Mouse (Mus musculus) intestine, embryonic 16.5 days (tissue): Measurements from ENCODE around the gene Slc22a29. TPM values are rescaled to one million over a fixed set of nuclear protein-coding genes. Genes with fewer than 3 reads are reported as not detected.
"Not testable (repeated sequence)": the region's sequence is repeated elsewhere in the genome, so short reads cannot be mapped to it uniquely, and the experiment has no call there.

Experiments
- ATAC-seq: fragments of 200-750 bp; cut with Nextera tagmentation; 2 replicates; pipeline ENCODE4 v1.8.0; 2017; ENCODE audit warnings: moderate TSS enrichment, moderate library complexity
- H3K27ac ChIP-seq: fragments of 300-500 bp; sonication (generic); 2 replicates; pipeline ENCODE4 v1.5.1; 2014; ENCODE audit warnings: mild to moderate bottlenecking, low read length
- H3K27me3 ChIP-seq: fragments of 300-500 bp; sonication (generic); replicated peaks from 2 replicates; pipeline ENCODE4 v1.6.1; 2014; ENCODE audit warnings: low read length, control low read depth, mixed read lengths; ENCODE audit not compliant: control insufficient read depth, insufficient read depth
- H3K36me3 ChIP-seq: fragments of 300-500 bp; sonication (generic); 2 replicates; pipeline ENCODE4 v1.6.1; 2014; ENCODE audit warnings: low read length, control low read depth; ENCODE audit not compliant: control insufficient read depth, insufficient read depth
- H3K4me1 ChIP-seq: fragments of 300-500 bp; sonication (generic); 2 replicates; pipeline ENCODE4 v1.6.1; 2014; ENCODE audit warnings: low read length, control low read depth, mixed read lengths; ENCODE audit not compliant: control insufficient read depth, insufficient read depth
- H3K4me2 ChIP-seq: fragments of 300-500 bp; sonication (generic); 2 replicates; pipeline ENCODE4 v1.6.1; 2014; ENCODE audit warnings: low read depth, low read length, control low read depth
- H3K4me3 ChIP-seq: fragments of 300-500 bp; sonication (generic); 2 replicates; pipeline ENCODE4 v1.5.1; 2014; ENCODE audit warnings: mild to moderate bottlenecking, low read length
- H3K9ac ChIP-seq: fragments of 300-500 bp; sonication (generic); 2 replicates; pipeline ENCODE4 v1.6.1; 2014; ENCODE audit warnings: low read depth, low read length
- H3K9me3 ChIP-seq: fragments of 300-500 bp; sonication (generic); 2 replicates; pipeline ENCODE4 v1.6.1; 2016; ENCODE audit warnings: low read length, control low read depth; ENCODE audit not compliant: control insufficient read depth
- WGBS: fragments of 180-500 bp; shearing (Covaris S2); extraction: QIAGEN DNeasy Blood & Tissue Kit; methylation state at CpG from one replicate; pipeline ENCODE4 v1.1.7; 2014; 5-methylcytosine and 5-hydroxymethylcytosine counted together
- polyA plus RNA-seq: library from polyadenylated mRNA; unstranded; fragments of >200 nt; fragmentation: Nextera tagmentation; extraction: Ambion mirVana; gene quantifications from 2 replicates; pipeline ENCODE4 v1.2.1, GENCODE M21; 2015

Slc22a29 gene
- 0.09 TPM in 1 of 2 replicates, not detected in the other for polyA plus RNA-seq

DNA sequence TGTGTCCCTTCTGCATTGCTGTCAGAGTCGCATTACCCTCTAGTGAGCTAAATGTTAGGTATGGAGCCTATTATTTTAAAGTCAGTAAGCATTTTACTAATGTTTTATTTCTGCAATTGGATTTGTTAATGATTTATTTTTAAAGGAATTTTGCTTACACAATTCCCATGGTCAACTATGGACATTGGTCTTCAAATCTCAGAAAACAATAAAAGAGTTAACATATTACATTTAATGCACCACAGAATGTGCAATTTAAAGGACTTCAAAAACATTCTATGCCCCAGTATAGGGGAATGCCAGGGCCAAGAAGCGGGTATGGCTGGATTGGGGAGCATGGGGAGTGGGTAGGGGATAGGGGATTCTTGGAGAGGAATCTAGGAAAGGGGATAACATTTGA, at the start of gene Slc22a29:
Gene Slc22a29, minus strand, starts transcription at position 101 of the 400 bp plus-strand sequence.
- WGBS: 87% methylated on average over 2 of the region's 2 CpGs

GRCm38 (mm10) chr19:8265324-8265723, 46.6 kb upstream of the Slc22a29 start:
- Histone ChIP-seq H3K4me1 (no peaks in the 10 kb centered on the region), H3K9me3 (no peaks in the 10 kb centered on the region), H3K4me3 (no peak overlapping the region), H3K27ac (no peak overlapping the region), H3K27me3 (no peaks in the 10 kb centered on the region), H3K36me3 (no peaks in the 10 kb centered on the region), H3K4me2 (no peak overlapping the region), H3K9ac (no peak overlapping the region)
- ATAC-seq: peak; percentile 33; the same call in 1 of the 2 replicates
- 70% methylated on average over 3 of the region's 3 CpGs for WGBS

More for the DNA sequence above, at the start of gene Slc22a29:
- Histone ChIP-seq H3K27ac (no peak within 1 kb of the TSS), H3K36me3 (no peaks in the 10 kb centered on the region), H3K9me3 (no peaks in the 10 kb centered on the region), H3K4me1 (no peaks in the 10 kb centered on the region), H3K4me2 (no peak within 1 kb of the TSS), H3K9ac (no peak within 1 kb of the TSS), H3K27me3 (no peaks in the 10 kb centered on the region), H3K4me3 (no peak within 1 kb of the TSS)
- no peak for ATAC-seq

GRCm38 (mm10) chr19:8252705-8253037, 34.0 kb upstream of the Slc22a29 start:
- peak overlapping the region; percentile 69 for H3K4me3 ChIP-seq
- no peaks in the 10 kb centered on the region for H3K36me3 ChIP-seq
- peak; percentile 67 for ATAC-seq
- H3K4me2 ChIP-seq: peak overlapping the region; percentile 73
- H3K4me1 ChIP-seq: no peaks in the 10 kb centered on the region
- no peaks in the 10 kb centered on the region for H3K27me3 ChIP-seq
- H3K9me3 ChIP-seq: no peaks in the 10 kb centered on the region
- H3K27ac ChIP-seq: no peak overlapping the region
- peak overlapping the region; percentile 75 for H3K9ac ChIP-seq
- 26% methylated on average over 3 of the region's 3 CpGs for WGBS

DNA sequence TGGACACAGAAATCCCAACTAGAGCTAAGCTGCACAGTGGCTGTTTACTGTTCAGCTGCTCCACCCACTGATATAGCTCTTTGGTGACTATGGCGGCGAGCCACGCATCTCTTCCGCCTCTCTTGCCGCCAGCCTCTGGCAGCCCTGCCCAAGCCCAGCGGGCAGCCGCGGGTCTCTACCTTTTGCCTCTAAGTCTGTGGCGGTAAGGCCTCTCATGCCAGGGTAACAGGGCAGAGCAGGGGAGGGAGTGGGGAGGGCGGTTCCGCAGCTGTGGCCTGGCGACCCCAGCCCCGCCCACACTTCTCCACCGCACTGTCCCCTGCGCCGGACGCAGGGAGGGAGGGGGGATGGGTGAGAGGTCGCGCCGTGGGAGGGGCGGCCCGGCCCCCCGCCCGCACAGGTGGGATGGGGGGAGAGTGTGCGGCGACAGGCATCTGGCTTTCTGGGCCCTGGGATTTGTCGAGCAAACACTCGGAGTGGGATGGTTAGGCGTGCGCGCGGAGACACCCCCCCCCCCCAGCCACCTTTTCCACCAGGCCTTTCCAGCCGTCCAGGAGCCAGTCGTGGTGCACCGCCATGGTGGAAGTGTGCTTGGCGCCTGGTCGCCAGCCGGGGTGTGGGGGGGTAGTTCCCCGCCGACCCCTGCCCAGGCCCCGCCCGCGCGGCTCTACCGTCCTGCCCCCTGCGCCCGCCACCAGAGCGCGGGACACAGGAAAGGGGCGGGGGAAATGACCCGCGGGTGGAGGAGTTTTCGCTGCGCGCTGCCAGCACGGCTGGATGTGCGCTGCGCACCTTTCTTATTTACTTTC, 33.4 kb upstream of the Slc22a29 start:
- WGBS: 9% methylated on average over 52 of the region's 58 CpGs
- H3K27ac ChIP-seq: peak overlapping the region; percentile 62
- ATAC-seq: peak; percentile 97

DNA sequence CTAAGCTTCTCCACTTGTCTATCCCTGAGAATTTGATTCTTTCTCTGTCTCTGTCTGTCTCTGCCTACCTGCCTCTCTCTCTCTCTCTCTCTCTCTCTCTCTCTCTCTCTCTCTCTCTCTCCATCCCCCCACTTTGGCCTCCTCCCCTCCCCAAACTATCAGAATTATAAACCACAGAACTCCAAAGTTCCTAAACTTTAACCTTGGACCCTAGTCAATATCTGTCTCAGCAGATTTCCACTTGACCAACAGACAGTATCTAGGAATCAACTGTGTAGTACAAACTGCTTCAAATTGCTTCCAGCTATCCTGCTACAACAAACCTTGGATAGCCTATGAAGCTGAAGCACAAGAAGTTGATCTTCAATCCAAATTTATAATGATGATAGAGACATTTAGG, 10.2 kb upstream of the Slc22a29 start:
- no peaks in the 10 kb centered on the region for H3K4me1 ChIP-seq
- H3K27ac ChIP-seq: no peak overlapping the region
- no peak overlapping the region for H3K9ac ChIP-seq
- H3K4me2 ChIP-seq: no peak overlapping the region
- no peaks in the 10 kb centered on the region for H3K27me3 ChIP-seq
- no peaks in the 10 kb centered on the region for H3K36me3 ChIP-seq
- H3K9me3 ChIP-seq: no peaks in the 10 kb centered on the region
- H3K4me3 ChIP-seq: no peak overlapping the region
- no peak for ATAC-seq

More for the DNA sequence above, 33.4 kb upstream of the Slc22a29 start:
- no peaks in the 10 kb centered on the region for H3K36me3 ChIP-seq
- no peaks in the 10 kb centered on the region for H3K27me3 ChIP-seq
- H3K4me2 ChIP-seq: peak overlapping the region; percentile 73
- no peaks in the 10 kb centered on the region for H3K4me1 ChIP-seq
- H3K9me3 ChIP-seq: no peaks in the 10 kb centered on the region
- H3K4me3 ChIP-seq: peak overlapping the region; percentile 69
- H3K9ac ChIP-seq: peak overlapping the region; percentile 75

DNA sequence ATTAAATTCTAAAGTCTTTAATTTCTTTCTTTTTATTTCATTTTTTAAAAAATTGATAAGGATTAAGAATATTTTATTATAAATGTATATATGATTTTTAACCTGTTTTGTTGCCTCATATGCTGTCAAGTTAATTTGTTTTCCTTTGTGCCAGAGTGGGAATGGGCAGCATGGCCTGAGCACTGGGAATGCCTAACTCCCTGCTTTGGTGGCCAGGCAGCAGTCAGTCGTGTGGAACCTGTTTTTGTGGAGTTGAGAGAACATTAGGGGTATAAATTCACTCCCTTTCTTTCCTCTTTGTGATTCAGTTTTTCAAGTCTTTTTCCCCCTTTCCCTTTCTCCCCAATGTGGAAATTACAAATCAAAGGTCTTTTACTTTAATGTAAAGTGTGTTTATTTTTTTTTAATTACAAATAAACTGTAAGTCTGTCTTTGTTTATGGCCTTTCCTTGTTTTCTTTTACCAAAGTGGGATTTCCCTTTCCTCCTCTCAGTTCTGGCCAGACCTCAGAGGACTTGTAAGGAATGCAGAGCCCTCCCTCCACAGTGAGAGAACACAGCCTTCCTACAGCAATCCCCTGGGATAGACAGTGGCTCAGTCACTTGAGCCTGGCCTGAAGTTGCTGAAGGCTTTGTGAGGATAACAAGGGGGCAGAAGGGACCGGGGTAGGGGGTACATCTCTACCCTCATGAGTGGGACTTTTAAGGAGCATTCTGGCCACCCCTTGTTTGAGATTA, 69.7 kb downstream of the Slc22a29 start:
- Histone ChIP-seq H3K4me3 (no peak overlapping the region), H3K27ac (no peak overlapping the region), H3K4me2 (no peak overlapping the region), H3K36me3 (no peaks in the 10 kb centered on the region), H3K27me3 (no peaks in the 10 kb centered on the region), H3K9me3 (peaks cover 5% of the 10 kb centered on the region; the same call in 1 of the 2 replicates), H3K4me1 (no peaks in the 10 kb centered on the region), H3K9ac (no peak overlapping the region)
- WGBS: 55% methylated on average over 2 of the region's 2 CpGs
- ATAC-seq: no peak

- WGBS: 82% methylated on average over 2 of the region's 2 CpGs
- H3K9me3 ChIP-seq, H3K4me2 ChIP-seq, H3K9ac ChIP-seq, H3K4me1 ChIP-seq, H3K36me3 ChIP-seq, ATAC-seq, H3K27ac ChIP-seq, H3K27me3 ChIP-seq, H3K4me3 ChIP-seq: not testable (repeated sequence)
Measured at GRCm38 (mm10) chr19:8142716-8143115, 76.0 kb downstream of the Slc22a29 start.

GRCm38 (mm10) chr19:8134127-8134841, 84.4 kb downstream of the Slc22a29 start:
- WGBS: 67% methylated on average over 14 of the region's 14 CpGs
- H3K4me3 ChIP-seq, H3K4me2 ChIP-seq, H3K36me3 ChIP-seq, H3K27ac ChIP-seq, H3K4me1 ChIP-seq, H3K27me3 ChIP-seq, ATAC-seq, H3K9ac ChIP-seq, H3K9me3 ChIP-seq: not testable (repeated sequence)

DNA sequence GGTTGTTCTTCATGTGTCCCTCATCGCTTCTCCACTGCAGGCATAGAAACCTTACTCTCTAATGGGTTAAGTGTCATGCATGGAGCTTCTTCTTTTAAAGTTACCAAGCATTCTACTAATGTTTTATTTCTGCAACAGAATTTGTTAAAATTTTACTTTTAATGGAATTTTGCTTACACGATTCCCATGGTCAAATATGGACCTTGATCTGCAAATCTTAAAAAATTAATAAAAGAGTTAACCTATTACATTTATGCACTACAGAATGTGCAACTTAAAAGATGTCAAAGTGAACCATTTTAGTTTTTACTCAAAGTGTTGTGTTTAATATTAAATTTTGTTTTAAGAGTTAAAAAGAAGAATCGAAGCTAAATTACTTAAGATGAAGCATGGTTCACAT, 86.8 kb downstream of the Slc22a29 start, which contains the start of gene Slc22a28:
Gene Slc22a28, minus strand, starts transcription at position 102 of the 400 bp plus-strand sequence.
- H3K4me1 ChIP-seq, H3K9ac ChIP-seq, H3K4me3 ChIP-seq, H3K27ac ChIP-seq, H3K4me2 ChIP-seq, H3K27me3 ChIP-seq, H3K9me3 ChIP-seq, ATAC-seq, H3K36me3 ChIP-seq: not testable (repeated sequence)
- WGBS: 95% methylated on average over 2 of the region's 3 CpGs
